Mouse (Mus musculus) brain, adult 2 months (tissue): ENCODE results near the gene Syne1.

Experiments used
- DNase-seq: peaks from one replicate; pipeline ENCODE4 v3.0.0; 2011; ENCODE audit warnings: low read depth, low spot score

Syne1 gene

DNA sequence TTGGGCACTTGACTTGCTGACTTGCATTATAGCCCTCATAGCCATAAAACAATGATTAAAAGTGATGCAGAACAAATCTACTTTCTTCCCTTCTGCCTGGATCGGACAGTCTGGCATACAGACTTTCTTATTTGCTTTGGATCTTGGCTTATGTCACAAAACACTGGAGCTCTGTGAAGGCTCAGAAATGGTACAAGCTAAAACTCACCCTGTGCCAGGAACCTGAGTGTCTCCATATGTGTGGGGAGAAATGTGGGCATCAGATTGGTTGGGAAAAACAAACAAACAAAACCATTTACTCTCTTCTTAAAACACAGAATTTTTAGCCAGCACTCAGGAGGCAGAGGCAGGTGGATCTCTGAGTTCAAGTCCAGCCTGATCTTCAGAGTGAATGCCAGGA is 30.6 kb downstream of the Syne1 start:
- peak; percentile 91 for DNase-seq

DNA sequence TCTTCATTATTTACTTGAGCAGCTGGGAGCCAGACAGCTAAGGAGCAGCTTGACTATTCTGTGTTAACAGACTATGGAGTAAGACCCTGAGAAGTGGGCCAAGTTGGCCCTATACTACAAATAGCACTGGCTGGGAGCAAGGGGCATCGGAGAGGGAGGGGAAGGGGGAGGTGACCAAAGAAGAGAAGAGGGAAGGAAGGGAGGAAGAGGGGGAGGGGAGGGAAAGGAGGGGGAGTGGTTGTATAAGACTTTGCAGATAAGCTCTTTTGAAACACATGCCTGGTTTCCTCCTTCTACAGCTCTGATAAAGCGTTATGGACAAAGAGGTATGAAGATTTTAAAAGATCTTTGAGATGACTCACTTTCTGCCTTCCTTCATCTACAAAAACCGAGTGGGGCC is 36.0 kb downstream of the Syne1 start:
- no peak for DNase-seq

DNA sequence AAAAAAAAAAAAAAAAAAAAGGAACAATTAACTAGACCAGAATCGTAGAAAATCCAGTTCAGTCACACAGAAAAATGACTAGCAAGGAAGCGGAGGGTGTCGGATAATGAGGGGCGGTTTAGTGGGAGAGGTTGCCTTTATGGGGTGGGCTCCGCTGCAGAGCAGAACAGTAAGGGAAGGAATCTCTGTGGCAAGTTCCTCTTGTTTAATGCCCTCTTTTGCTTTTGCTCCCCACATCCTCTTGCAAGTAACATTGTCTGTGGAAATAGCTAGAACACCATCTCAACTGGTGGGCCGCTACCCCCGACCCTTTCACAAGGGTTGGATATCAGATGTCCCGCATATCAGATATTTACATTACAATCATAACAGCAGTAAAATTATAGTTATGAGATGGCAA is 37.1 kb downstream of the Syne1 start:
- no peak for DNase-seq

DNA sequence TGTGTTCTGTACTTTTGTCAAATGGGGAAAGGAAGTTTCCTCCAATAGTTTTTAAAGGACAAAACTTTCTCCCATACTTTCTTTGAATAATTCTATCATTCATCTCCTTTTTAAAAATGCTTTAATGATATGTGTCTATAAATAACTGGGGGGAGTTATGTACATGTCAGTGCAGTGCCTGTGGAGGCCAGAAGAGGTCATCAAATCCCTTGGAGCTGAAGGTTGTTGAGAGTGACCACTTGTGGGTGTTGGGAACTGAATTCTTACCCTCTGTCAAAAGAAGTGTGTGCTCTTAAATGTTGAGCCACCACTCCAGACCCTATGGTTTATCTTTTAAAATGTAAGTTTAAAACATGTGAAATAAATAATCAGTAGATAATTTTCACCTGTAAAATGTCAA is 39.0 kb downstream of the Syne1 start:
- peak; percentile 73 for DNase-seq

DNA sequence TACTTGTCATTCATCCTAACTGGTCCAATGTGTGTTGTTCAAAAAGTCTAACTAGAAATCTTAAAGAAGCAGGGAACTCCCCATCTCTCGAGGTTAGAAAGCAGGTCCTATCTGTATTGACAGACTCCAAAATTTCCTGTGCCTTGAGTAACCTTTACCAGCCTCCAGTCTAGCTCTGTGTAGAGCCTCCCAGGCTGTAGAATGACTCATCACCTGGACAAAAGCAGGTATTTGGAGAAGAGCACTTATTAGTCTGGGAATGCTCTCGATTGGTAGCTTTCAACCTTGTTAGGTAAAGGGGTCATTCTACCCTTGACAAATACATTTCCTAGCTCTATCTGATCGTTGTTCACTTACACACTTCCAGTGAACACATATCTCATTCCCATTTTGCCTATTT is 39.9 kb downstream of the Syne1 start:
- peak; percentile 52 for DNase-seq

DNA sequence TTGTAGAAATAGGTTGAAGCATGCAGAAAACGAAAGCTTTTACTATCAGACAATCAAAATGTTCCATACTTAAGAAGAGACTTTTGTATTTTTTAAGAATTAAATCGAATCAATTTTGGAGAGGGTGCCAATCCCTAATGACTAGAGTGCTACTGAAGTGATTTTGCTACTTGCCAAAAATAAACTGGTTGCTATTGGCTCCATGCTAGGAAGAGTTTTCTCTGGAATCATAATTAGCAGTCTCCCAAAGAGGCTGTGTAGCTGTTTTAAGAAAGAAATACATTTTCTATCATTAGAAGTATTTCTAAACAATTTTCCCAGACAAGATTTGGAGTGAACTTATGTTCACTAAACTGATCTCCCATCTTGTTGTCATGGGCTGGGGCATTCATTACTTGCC is 43.8 kb downstream of the Syne1 start:
- DNase-seq: peak; percentile 45

DNA sequence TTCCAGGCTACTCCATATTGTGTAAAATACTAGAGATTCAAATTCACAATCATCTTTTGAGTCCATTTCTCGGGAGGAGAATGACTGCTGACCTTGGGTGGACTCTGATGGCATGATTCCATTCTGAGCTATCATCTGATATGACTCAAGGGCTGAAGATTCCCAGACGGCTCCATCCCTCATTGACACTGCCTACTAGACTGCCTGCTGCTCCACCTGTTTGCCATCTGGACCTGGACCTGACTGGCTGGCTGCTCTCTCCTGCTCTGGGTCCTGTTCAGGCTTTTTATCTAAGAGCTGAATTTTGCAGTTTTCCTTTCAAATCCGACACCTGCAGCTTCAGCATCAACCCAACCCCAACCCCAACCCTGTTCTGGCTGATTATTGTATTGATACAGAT is 46.5 kb downstream of the Syne1 start:
- DNase-seq: peak; percentile 99

DNA sequence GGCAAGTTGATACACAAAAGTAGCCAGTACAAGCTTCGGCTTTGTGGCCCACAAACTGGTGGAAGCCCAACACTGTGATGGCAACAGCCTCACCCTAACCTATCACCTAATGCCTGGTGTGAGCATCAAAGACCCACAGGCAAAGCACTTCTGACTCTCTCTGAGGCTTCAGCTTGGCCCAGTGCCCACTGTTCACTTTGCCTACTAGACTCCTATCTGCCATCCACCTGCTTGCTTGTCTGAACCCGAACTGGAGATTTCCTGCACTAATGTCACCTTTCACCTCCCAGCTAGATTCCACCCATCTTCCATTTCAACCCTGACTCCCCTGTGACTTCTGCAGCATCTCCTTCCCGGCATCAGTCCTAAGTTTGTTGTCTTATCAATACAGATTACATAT is 47.4 kb downstream of the Syne1 start:
- DNase-seq: peak; percentile 65

DNA sequence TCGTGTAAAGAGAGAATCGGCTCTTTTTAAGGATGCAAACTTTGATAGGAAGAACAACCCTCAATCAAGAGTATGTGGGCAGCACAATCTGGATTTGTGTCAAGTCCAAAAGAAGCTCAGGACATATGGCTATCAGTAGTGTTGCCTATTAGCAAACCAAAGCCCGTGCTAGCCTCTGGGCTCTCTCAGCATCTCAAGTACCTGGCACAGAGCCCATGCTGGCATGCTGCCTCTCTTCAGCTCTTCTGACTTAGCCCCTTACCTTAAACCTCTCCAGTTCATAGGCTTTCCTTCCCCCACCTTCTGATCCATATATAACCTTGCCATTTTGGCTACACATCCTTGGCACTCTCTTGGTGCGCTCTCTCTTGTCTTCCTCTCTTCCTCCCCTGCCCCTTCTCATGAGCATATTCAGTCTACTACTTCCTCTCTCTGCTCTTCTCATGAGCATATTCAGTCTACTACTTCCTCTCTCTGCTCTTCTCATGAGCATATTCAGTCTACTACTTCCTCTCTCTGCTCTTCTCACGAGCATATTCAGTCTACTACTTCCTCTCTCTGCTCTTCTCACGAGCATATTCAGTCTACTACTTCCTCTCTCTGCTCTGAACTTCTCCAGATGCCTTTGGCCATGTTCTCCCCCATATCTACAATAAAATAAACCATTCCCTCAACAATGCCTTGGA is 51.5 kb downstream of the Syne1 start:
- DNase-seq: peak; percentile 69

DNA sequence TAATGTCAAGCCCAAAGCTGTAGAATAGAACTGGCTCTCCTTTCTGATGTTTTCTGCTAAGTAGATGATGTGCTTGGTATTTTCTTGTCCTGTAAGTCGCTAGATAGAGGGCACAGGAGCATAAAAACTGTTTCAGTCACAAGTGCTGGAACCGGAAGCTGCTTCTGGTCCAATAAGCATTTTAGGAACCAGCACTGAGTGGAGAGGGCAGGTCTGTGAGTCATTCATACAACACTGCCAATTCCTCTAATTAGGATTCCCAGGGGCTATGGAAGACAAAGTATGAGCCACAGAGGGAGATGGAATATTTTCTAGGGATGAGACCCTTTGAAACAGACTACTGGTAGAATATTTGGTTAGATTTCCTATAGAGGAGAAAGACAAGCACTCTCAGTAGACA is 53.4 kb downstream of the Syne1 start:
- DNase-seq: peak; percentile 88

DNA sequence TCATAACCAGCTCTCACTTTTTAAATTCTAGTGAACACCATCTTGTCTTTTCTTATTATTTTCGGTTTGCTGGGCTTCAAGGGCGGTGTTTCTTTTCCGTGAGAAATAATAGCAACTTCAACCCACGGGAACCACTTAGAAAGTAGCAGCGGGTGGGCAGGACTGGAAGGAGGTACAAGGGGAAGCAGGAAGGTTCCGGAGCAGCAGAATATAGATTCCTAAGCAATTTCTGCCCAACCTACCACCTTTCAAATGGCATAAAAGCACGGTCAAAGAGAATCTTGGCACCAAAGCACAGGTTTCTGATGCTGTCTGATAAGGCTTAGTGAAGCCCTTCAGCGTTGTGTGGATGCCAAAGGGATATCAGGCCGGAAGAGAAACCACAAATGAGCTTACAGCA is 60.2 kb downstream of the Syne1 start:
- peak; percentile 73 for DNase-seq

DNA sequence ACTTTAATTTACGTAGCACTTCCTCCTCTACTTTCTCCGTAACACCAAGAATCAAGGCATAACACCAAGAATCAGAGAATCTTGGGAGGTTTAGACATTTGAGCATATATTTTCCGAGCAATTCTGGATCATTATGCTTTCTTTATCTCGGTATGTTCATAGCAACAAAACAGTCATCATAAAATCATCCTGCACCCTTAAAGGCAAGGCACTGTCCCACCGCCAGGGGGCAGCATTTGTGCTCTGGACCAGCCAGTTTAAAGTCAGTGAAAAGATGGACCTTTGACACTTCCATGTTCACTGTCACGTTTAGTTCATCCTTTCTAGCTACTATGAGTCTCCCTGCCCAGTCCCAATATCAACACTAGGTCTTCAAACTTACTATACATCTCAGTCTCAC is 61.3 kb downstream of the Syne1 start:
- peak; percentile 45 for DNase-seq

DNA sequence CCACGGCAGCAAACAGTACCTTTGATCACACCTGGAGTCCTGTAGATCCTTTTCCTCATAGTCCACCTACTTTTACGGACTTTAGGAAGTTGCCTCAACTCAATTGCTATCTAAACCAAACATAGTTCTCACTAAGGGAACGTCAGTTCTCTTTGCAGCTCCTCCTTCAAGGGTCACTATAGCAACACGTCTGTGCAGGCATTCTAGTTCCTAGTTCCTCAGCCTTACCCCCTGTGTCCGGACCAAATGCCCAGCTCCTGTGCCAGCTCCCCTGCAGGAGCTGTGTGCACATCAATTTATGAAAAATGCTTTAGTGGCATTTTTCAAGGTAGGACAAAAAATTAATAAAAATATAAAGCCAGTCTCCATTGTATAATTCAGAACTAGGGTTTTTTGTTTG is 63.2 kb downstream of the Syne1 start:
- DNase-seq: peak; percentile 97

DNA sequence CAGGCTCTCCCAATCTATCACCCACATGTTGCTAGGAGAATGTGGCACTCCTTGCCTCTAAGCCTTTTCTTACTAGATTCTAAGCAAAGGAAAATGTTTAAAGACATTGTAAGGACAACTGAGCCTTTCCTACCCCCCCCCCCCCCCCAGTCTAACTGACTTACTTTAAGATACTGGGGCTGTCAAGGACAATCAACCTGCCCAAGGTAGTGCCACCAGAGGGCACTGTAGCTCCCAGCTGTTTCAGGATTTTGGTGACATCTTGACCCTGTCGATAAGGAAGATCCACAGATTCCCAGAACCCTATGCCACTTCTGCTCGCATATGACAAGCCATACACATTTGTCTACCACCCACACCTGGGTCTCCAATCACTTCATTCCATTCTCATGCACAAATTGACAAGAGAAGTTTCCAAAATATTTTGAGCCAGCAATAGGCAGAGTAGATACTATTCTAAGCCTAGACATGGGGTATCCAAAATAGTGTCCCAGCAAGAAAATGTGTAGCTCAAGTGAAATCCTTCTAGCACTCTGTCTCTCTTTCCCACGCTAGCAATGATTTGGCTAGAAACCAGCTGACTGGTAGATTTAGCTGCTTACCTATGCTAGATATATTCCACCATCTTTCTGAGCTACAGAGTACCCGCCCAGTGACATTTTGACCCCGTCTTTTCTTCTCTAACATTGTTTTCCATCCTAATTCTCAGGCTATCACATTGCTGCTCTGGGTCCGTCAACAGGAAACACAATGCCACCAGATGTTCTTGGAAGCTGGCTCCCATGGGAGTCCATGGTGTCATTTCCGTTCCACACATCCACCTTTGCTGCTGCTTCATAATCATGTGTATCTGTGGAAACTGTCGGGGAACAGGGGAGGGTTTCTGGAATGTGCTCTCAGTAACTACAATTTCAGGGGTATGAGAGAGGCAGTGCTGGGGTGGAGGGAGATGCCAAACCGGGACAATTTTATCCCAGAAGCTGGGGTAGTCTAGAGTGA is 70.4 kb downstream of the Syne1 start:
- peak; percentile 50 for DNase-seq

DNA sequence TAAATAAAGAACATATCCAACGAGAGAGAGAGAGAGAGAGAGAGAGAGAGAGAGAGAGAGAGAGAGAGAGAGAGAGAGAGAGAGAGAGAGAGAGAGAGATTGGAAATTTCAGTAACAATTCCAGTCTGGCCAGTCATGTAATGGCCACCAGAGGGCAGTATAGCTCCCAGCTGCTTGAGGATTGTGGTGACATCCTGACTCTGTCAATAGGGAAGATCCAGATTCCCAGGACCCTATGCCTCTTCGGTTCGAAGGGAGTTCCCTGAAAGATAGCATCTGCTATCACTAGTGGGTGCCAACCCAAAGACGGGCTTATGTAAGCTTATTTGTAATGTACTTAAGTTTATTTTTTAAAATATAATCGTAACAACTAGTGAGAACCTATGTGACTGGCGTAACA is 71.2 kb downstream of the Syne1 start:
- DNase-seq: peak; percentile 86

DNA sequence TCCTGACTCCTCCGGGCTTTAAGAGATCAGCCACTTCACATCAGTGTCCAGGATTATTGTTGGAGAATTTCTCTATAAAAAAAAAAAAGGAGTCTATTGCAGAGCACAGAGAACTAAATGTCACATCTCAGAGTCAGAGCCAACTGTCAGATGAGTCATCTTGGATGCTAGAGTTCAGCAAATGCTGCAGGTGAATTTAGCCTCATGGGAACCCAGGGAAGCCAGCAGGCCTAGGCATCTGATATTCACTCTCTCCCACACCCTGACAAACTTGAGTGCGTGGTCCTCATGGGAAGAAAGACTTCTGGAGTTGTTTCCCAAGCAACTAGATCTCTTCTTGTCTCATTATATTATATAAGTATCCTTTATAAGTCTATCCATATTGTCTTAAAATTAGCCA is 82.6 kb downstream of the Syne1 start:
- peak; percentile 98 for DNase-seq

DNA sequence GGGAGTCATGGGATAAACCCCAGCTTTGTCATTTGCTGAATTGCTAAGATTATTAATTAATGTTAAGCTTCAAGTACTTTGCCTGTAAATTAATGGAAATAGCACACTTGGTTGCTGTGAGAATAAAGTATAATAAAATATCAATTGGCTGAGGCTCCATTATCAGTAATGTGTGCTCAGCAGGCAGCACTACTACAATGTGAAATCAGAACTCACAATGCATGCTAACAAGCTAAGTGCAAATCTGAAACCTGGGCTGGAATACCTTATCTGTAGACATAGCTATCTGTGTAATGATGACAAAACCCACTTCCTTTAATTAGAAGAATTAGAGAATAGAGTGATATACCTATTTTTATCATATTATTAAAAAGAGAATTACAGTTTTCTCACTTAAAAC is 97.5 kb downstream of the Syne1 start:
- no peak for DNase-seq

DNA sequence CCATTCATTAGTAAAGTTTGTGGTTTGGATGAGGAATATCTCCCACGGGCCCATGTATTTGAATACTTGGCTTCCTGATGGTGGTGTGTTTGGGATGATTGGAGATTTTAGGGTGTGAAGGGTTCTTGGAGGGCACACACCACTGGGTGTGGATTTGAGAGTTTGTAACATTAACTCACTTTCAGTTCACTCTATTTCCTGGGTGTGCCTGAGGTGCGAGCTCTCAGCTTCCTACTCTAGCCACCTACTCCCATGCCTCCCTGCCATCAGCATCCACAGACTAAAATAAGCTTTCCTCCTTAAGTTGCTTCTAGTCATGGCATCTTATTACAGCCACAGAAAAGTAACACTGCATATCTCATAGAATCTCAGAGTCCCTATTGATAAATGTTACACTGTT is 101.3 kb downstream of the Syne1 start:
- peak; percentile 85 for DNase-seq

DNA sequence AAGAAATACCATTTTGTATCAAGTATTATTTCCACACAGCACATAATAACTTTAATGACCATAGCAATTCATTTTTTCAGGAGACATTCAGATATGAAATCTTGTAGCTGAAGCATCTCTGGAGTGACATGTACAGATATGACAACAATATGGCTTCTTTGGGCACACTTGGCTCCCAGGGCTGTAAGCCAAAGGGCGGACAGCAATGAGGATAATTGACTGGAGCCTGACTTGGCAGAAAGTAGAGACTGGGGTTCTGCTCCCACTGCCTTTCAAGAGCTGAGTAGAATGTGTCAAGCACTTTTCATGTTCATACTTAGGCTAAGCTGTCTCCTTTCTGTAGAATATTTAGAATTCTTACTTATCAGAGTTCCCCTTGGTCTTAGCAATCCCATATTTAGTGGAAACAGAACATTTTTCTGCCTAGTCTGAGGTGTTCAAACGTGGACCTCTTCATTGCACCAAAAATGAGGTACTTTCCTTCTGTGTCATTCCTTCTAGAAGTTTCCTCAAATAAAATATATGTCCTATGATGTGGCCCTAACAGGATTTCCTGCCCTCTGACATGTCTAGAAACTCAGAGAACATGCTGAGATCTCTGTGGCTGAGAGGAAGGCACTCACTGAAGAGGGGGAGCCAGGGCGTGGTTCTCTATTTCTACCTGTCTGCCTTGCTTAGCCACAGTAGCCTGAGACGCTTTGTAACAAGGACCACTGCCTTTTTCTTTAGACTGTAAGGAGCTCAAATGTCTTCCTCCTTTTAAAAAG is 103.1 kb downstream of the Syne1 start:
- DNase-seq: peak; percentile 75

DNA sequence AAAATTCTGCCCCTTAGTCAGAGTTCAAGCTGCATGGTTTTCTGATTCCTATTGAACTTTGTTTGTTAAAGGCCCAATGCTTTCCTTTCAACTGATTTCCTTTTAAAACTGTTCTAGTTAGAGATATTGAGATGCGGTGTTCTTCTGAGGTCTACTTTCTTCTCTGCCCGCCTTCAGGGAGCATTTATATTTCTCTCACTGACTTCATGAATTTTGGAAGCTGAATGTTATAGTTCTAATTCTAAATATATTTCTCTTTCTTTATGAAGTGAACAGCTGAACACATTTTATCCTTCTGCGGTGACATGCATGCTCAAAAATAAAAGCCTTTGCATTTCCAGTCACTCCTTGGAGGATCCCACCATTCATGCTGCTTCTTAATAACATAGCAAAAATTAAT is 106.0 kb downstream of the Syne1 start:
- peak; percentile 45 for DNase-seq

DNA sequence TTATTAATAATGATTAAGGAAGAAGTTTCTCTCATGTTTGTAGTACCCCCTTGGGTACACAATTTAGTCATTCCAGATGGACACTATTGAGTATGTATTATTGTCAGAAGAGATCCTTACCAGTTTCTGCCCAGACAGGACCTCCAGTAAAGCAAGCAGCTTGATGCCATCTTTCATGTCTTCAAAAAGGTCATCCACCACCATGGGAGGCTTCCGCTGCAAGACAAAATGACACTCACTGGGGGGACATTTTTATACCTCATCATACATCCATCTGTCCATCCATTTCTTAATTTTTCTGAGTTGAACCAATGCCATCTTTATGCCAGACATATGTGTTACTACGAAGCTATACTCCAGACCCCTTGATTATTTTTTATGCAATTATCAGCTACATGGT is 108.3 kb downstream of the Syne1 start:
- DNase-seq: peak; percentile 62

DNA sequence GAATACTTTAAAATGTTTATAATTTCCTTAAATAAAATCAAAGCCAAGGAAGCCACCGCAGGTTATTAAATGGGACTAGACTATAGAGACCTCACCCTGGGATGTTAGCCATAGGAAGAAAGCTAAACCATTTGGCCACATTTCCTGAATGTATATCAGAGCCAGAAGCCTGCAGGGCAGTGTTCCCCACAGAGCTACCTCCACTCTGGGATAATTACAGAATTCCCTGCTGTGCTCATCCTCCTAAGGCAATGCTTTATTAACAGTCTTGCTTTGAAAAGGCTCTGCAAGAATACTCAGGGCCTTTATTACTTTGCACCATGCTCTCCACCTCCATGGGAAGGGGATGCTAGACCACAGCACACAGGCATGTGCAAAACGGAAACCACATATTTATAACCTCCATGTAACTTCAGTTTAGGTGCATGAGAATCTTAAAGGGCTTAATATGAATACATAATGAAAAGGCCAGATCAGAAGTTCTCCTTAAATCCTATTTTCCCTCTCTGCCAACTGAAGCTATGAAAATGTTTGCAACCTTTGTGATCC is 111.4 kb downstream of the Syne1 start:
- peak; percentile 90 for DNase-seq
